20 mouse cellular contexts compared by ENCODE assay signal in the genomic region with DNA sequence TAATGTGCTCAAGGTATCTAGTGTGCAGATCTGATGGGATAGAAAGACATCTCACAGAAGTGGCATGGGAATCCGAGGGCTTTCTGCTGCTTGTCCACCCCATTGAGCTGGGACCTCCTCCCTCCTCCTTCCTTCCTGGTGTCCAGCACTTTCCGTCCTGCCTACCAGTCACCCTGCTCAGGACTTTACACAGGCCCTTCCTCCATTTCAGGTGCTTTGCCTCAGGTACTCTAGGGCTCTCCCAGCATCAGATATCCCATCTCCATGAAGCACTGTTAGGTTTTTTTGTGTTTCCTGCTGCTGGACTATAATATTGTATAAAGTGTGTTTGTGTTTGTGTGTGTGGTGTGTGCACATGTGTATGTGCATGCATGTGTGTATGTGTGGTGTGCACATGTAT. TPM values are rescaled to one million over a fixed set of nuclear protein-coding genes. Genes with fewer than 3 reads are reported as not detected.
A peak's percentile ranks its signal among the peaks of the same experiment; 100 is the strongest.
DNase-seq lines count a peak whose midpoint lies in the region; ATAC-seq and TF ChIP-seq lines count a peak whose summit lies in the region.
"Had no signal": no experiment of that assay in that cellular context is flagged by ENCODE, and none has a peak within 500 bp of the region (broad histone marks: within the 10 kb centered on the region; RNA-seq: fewer than 3 reads in every experiment).

No protein-coding gene starts in this region.

- peaks cover 33% of the 10 kb centered on the region for H3K4me1 ChIP-seq in heart, embryonic 12.5 days (replicated peaks)
- H3K4me1 ChIP-seq in midbrain, embryonic 11.5 days (ENCODE audit: control insufficient read depth, insufficient read depth, low read length), result peaks cover 19% of the 10 kb centered on the region
- H3K4me1 ChIP-seq in midbrain, embryonic 10.5 days, result peaks cover 44% of the 10 kb centered on the region
- H3K4me1 ChIP-seq in CH12.LX (ENCODE audit: control insufficient read depth in 1 of 2, insufficient read depth in 2 of 2), result peaks cover 41 to 71% of the 10 kb centered on the region in 2 experiments

- no peaks in the 10 kb centered on the region for H3K36me3 ChIP-seq in heart, embryonic 12.5 days
- no peaks in the 10 kb centered on the region for H3K36me3 ChIP-seq in midbrain, embryonic 11.5 days (ENCODE audit: control insufficient read depth, insufficient read depth, low read length)
- no peaks in the 10 kb centered on the region for H3K36me3 ChIP-seq in midbrain, embryonic 10.5 days
- H3K36me3 ChIP-seq in CH12.LX (replicated peaks in 1 of 2; ENCODE audit: control insufficient read depth in 1 of 2, insufficient read depth in 1 of 2, low read length in 1 of 2), result peaks cover 0 to 7% of the 10 kb centered on the region in 2 experiments
- H3K36me3 ChIP-seq: G1E had no signal

- H3K9ac ChIP-seq in heart, embryonic 12.5 days, result no peak overlapping the region
- H3K9ac ChIP-seq in midbrain, embryonic 11.5 days (ENCODE audit: low read length), result no peak overlapping the region
- no peak overlapping the region for H3K9ac ChIP-seq in CH12.LX (ENCODE audit: insufficient read depth, low read depth)

- no peak overlapping the region for H3K4me2 ChIP-seq in heart, embryonic 12.5 days
- H3K4me2 ChIP-seq in midbrain, embryonic 11.5 days, result no peak overlapping the region
- no peak overlapping the region for H3K4me2 ChIP-seq in CH12.LX (ENCODE audit: insufficient read depth, low read depth, poor library complexity, severe bottlenecking)

- H3K27ac ChIP-seq in heart, embryonic 12.5 days (ENCODE audit: poor library complexity, severe bottlenecking), result no peak overlapping the region
- no peak overlapping the region for H3K27ac ChIP-seq in midbrain, embryonic 11.5 days (ENCODE audit: low read depth, low read length)
- H3K27ac ChIP-seq in midbrain, embryonic 10.5 days (replicated peaks), result no peak overlapping the region
- H3K27ac ChIP-seq in CH12.LX (ENCODE audit: insufficient read depth, low read depth), result peak overlapping the region; percentile 21

- H3K79me2 ChIP-seq in CH12.LX (replicated peaks; ENCODE audit: control insufficient read depth, extremely low read depth, insufficient read depth, poor library complexity, severe bottlenecking), result no peaks in the 10 kb centered on the region

- no peaks in the 10 kb centered on the region for H3K27me3 ChIP-seq in heart, embryonic 12.5 days (replicated peaks)
- H3K27me3 ChIP-seq in midbrain, embryonic 11.5 days (ENCODE audit: control insufficient read depth, insufficient read depth, low read length), result no peaks in the 10 kb centered on the region
- no peaks in the 10 kb centered on the region for H3K27me3 ChIP-seq in midbrain, embryonic 10.5 days (ENCODE audit: low read depth, poor library complexity, severe bottlenecking)
- no peaks in the 10 kb centered on the region for H3K27me3 ChIP-seq in CH12.LX (replicated peaks)
- H3K27me3 ChIP-seq: Patski had no signal

- DNase-seq in heart, adult 11 months, result peak; percentile 73
- peak; percentile 59 for DNase-seq in midbrain, embryonic 11.5 days (ENCODE audit: low spot score, missing footprints)
- no peak for DNase-seq in midbrain, embryonic 10.5 days (ENCODE audit: low spot score)
- no peak for DNase-seq in CH12.LX (ENCODE audit: extremely low read depth)
- no peak for DNase-seq in lung, adult 18-20 months
- DNase-seq: adrenal gland, adult 8-10 months; adrenal gland, postnatal 10 days; adrenal gland, postnatal 14 days; adrenal gland, postnatal 25 days; B cell, adult 2 months; cerebellum, adult 11 months; cerebellum, adult 11-12 months; cerebellum, adult 18-20 months; cerebellum, adult 2 months had no signal

- no peak for TF ChIP-seq POLR2A in CH12.LX (IDR thresholded peaks at IDR 0.05; ENCODE audit: low read depth, low read length)

- 72% methylated on average over 2 of the region's 2 CpGs for WGBS in heart, embryonic 12.5 days
- WGBS in midbrain, embryonic 11.5 days, result 84% methylated on average over 2 of the region's 2 CpGs
- 84% methylated on average over 2 of the region's 2 CpGs for WGBS in midbrain, embryonic 10.5 days

- H3K4me3 ChIP-seq in heart, embryonic 12.5 days, result no peak overlapping the region
- H3K4me3 ChIP-seq in midbrain, embryonic 11.5 days (ENCODE audit: low read depth, low read length), result no peak overlapping the region
- no peak overlapping the region for H3K4me3 ChIP-seq in midbrain, embryonic 10.5 days
- H3K4me3 ChIP-seq in CH12.LX (replicated peaks in 1 of 3; ENCODE audit: low read depth in 2 of 3, low read length in 2 of 3, poor library complexity in 1 of 3), result no peak overlapping the region

- in situ Hi-C loops in CH12.LX (cut with MboI; ENCODE audit: low pct_ligation_motif_present, low pct_unique_long_range_greater_than_20kb, low sequenced_read_pairs), result no loop called here

- no peaks in the 10 kb centered on the region for H3K9me3 ChIP-seq in heart, embryonic 12.5 days (replicated peaks)
- no peaks in the 10 kb centered on the region for H3K9me3 ChIP-seq in midbrain, embryonic 11.5 days (ENCODE audit: control insufficient read depth, low read length)
- H3K9me3 ChIP-seq in midbrain, embryonic 10.5 days (replicated peaks), result no peaks in the 10 kb centered on the region
- H3K9me3 ChIP-seq in CH12.LX (replicated peaks; ENCODE audit: low read length), result no peaks in the 10 kb centered on the region
- H3K9me3 ChIP-seq: G1E had no signal

- dilution Hi-C loops in CH12.LX (cut with MboI; ENCODE audit: extremely low pct_ligation_motif_present, extremely low pct_unique_long_range_greater_than_20kb, low sequenced_read_pairs), result no loop called here

- no peak for TF ChIP-seq RAD21 in CH12.LX (IDR thresholded peaks at IDR 0.05; ENCODE audit: low read depth, low read length)

- no peak for TF ChIP-seq EP300 in CH12.LX (IDR thresholded peaks at IDR 0.05; ENCODE audit: low read length)

- no peak for TF ChIP-seq CTCF in CH12.LX (conservative IDR thresholded peaks at IDR 0.05 in 1 of 2, IDR thresholded peaks at IDR 0.05 in 1 of 2; ENCODE audit: low read depth in 2 of 2, low read length in 2 of 2)

- no peak for ATAC-seq in heart, embryonic 12.5 days (ENCODE audit: insufficient number of reproducible peaks, low FRiP score)
- no peak for ATAC-seq in midbrain, embryonic 11.5 days (ENCODE audit: low FRiP score)
- ATAC-seq: activated CD4-positive, CD25-positive, alpha-beta regulatory T cell, adult 4 months; CD4-positive, CD25-positive, alpha-beta regulatory T cell, adult 4 months; Patski had no signal

TF ChIP-seq in CH12.LX, 34 proteins besides CTCF, POLR2A, EP300 and RAD21:
- TF ChIP-seq SMC3 (IDR thresholded peaks at IDR 0.05; ENCODE audit: low read depth, low read length) (no peak), MXI1 (IDR thresholded peaks at IDR 0.05; ENCODE audit: low read depth, low read length) (no peak), BHLHE40 (IDR thresholded peaks at IDR 0.05; ENCODE audit: low read depth, low read length) (0 out of 2 replicates have a peak, but pooled peaks have one; percentile 3)

RNA-seq across cellular contexts. Expression of a gene that starts 51.1 kb away (rescaled TPM):
- polyA plus RNA-seq in heart, embryonic 12.5 days (2016; fragmentation: Nextera tagmentation; extraction: Ambion mirVana), result 18.9 and 21.9 TPM in 2 replicates
- 31.8 and 34.1 TPM in 2 replicates for polyA plus RNA-seq in midbrain, embryonic 11.5 days (2014; fragmentation: Nextera tagmentation; extraction: Ambion mirVana)
- polyA plus RNA-seq in midbrain, embryonic 10.5 days (2016; fragmentation: Nextera tagmentation; extraction: Ambion mirVana), result 17.5 and 23.4 TPM in 2 replicates
- total RNA-seq in CH12.LX (2012; rRNA removed) (60.6 and 64.5 TPM in 2 replicates), CH12.LX (2014; rRNA removed) (56.8 and 67.8 TPM in 2 replicates)
- polyA plus RNA-seq in CH12.LX (2012; ENCODE audit: insufficient read length, low read depth), result 156 and 168 TPM in 2 replicates
- total RNA-seq: MEL had no signal

Comparison
In these comparisons a context has a peak if more than half of its experiments do, and no peak if none do; other contexts are left out.
1. DNase-seq: peak in heart, adult 11 months (single experiment) and midbrain, embryonic 11.5 days (single experiment); none in midbrain, embryonic 10.5 days (single experiment), CH12.LX (single experiment) and lung, adult 18-20 months (0 of 2).